ENCODE assay signal across 24 mouse cellular contexts in the genomic region with DNA sequence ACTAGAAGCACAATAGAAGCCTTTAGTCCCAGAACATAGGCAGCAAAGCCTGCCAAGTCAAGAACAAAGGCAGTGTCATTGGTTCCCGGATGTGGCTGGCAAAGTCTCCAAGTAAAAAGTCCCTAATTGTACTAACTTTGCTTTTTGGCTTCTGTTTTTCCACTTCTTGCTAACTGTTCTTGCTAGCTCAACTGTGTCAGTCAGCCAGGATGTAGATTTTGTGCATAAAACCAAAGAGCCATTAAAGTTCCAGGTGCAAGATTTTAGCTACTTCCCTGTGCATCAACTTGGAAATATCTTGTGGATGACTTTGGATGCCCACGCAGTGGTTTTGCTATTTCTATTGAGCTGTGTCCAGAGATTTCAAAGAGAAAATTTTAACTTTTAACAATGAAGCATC.
A peak's percentile ranks its signal among the peaks of the same experiment; 100 is the strongest.
DNase-seq lines count a peak whose midpoint lies in the region; ATAC-seq and TF ChIP-seq lines count a peak whose summit lies in the region.
"Had no signal": no experiment of that assay in that cellular context is flagged by ENCODE, and none has a peak within 500 bp of the region (broad histone marks: within the 10 kb centered on the region; RNA-seq: fewer than 3 reads in every experiment).

No protein-coding gene starts in this region.

- no peak for TF ChIP-seq EP300 in CH12.LX (IDR thresholded peaks at IDR 0.05; ENCODE audit: low read length)

- no peak for TF ChIP-seq RAD21 in CH12.LX (IDR thresholded peaks at IDR 0.05; ENCODE audit: low read depth, low read length)

- dilution Hi-C loops in CH12.LX (cut with MboI; ENCODE audit: extremely low pct_ligation_motif_present, extremely low pct_unique_long_range_greater_than_20kb, low sequenced_read_pairs) = no loop called here

- H3K27me3 ChIP-seq in hindbrain, postnatal 0 days (ENCODE audit: insufficient read depth, low read length) = no peaks in the 10 kb centered on the region
- H3K27me3 ChIP-seq in hindbrain, embryonic 10.5 days (ENCODE audit: insufficient read depth, poor library complexity, severe bottlenecking) = no peaks in the 10 kb centered on the region
- no peaks in the 10 kb centered on the region for H3K27me3 ChIP-seq in midbrain, postnatal 0 days (ENCODE audit: insufficient read depth, low read length)
- no peaks in the 10 kb centered on the region for H3K27me3 ChIP-seq in midbrain, embryonic 10.5 days (ENCODE audit: low read depth, poor library complexity, severe bottlenecking)
- H3K27me3 ChIP-seq in CH12.LX (replicated peaks) = no peaks in the 10 kb centered on the region
- H3K27me3 ChIP-seq: embryonic facial prominence, embryonic 12.5 days; forebrain, embryonic 13.5 days; forebrain, embryonic 15.5 days; Patski had no signal

- TF ChIP-seq POLR2A in CH12.LX (IDR thresholded peaks at IDR 0.05; ENCODE audit: low read depth, low read length) = no peak
- TF ChIP-seq POLR2A in brain, embryonic 14.5 days (IDR thresholded peaks at IDR 0.05; ENCODE audit: borderline replicate concordance, extremely low read depth, insufficient read depth, insufficient read length, poor library complexity, severe bottlenecking) = no peak

- no peaks in the 10 kb centered on the region for H3K9me3 ChIP-seq in hindbrain, postnatal 0 days (ENCODE audit: low read length)
- no peaks in the 10 kb centered on the region for H3K9me3 ChIP-seq in hindbrain, embryonic 10.5 days
- H3K9me3 ChIP-seq in midbrain, postnatal 0 days (ENCODE audit: low read length) = no peaks in the 10 kb centered on the region
- H3K9me3 ChIP-seq in midbrain, embryonic 10.5 days (replicated peaks) = no peaks in the 10 kb centered on the region
- no peaks in the 10 kb centered on the region for H3K9me3 ChIP-seq in CH12.LX (replicated peaks; ENCODE audit: low read length)
- H3K9me3 ChIP-seq: embryonic facial prominence, embryonic 12.5 days; forebrain, embryonic 13.5 days; forebrain, embryonic 15.5 days had no signal

- H3K36me3 ChIP-seq in hindbrain, postnatal 0 days (ENCODE audit: insufficient read depth, low read length) = no peaks in the 10 kb centered on the region
- H3K36me3 ChIP-seq in hindbrain, embryonic 10.5 days = no peaks in the 10 kb centered on the region
- no peaks in the 10 kb centered on the region for H3K36me3 ChIP-seq in midbrain, postnatal 0 days (ENCODE audit: insufficient read depth, low read length)
- no peaks in the 10 kb centered on the region for H3K36me3 ChIP-seq in midbrain, embryonic 10.5 days
- no peaks in the 10 kb centered on the region for H3K36me3 ChIP-seq in CH12.LX (replicated peaks in 1 of 2; ENCODE audit: control insufficient read depth in 1 of 2, insufficient read depth in 1 of 2, low read length in 1 of 2)
- H3K36me3 ChIP-seq: embryonic facial prominence, embryonic 12.5 days; forebrain, embryonic 15.5 days had no signal

- no peak overlapping the region for H3K4me3 ChIP-seq in hindbrain, postnatal 0 days (ENCODE audit: low read length)
- no peak overlapping the region for H3K4me3 ChIP-seq in hindbrain, embryonic 10.5 days
- no peak overlapping the region for H3K4me3 ChIP-seq in midbrain, postnatal 0 days (ENCODE audit: low read depth, low read length)
- H3K4me3 ChIP-seq in midbrain, embryonic 10.5 days = no peak overlapping the region
- no peak overlapping the region for H3K4me3 ChIP-seq in CH12.LX (replicated peaks in 1 of 3; ENCODE audit: low read depth in 2 of 3, low read length in 2 of 3, poor library complexity in 1 of 3)
- H3K4me3 ChIP-seq: embryonic facial prominence, embryonic 12.5 days; forebrain, embryonic 13.5 days; forebrain, embryonic 15.5 days had no signal

- H3K4me2 ChIP-seq in hindbrain, postnatal 0 days (ENCODE audit: low read depth, low read length) = no peak overlapping the region
- no peak overlapping the region for H3K4me2 ChIP-seq in midbrain, postnatal 0 days (ENCODE audit: low read depth, low read length, poor library complexity, severe bottlenecking)
- no peak overlapping the region for H3K4me2 ChIP-seq in CH12.LX (ENCODE audit: insufficient read depth, low read depth, poor library complexity, severe bottlenecking)
- H3K4me2 ChIP-seq: embryonic facial prominence, embryonic 12.5 days; forebrain, embryonic 13.5 days; forebrain, embryonic 15.5 days had no signal

- peak; percentile 28 for DNase-seq in hindbrain, postnatal 0 days (ENCODE audit: low spot score)
- DNase-seq in hindbrain, embryonic 10.5 days (ENCODE audit: low spot score) = no peak
- peak; percentile 17 for DNase-seq in midbrain, postnatal 0 days (ENCODE audit: low spot score)
- no peak for DNase-seq in midbrain, embryonic 10.5 days (ENCODE audit: low spot score)
- DNase-seq in CH12.LX (ENCODE audit: extremely low read depth) = peak; percentile 3
- peak; percentile 22 for DNase-seq in brain, embryonic 14.5 days (ENCODE audit: low read depth)
- DNase-seq in lung, postnatal 4 days = no peak
- DNase-seq: adrenal gland, adult 8-10 months; adrenal gland, postnatal 14 days; adrenal gland, postnatal 36 days; B cell, adult 2 months; cerebellum, adult 11 months; cerebellum, adult 18-20 months; cerebellum, adult 8-10 months; cerebellum, adult 9-11 months; cerebellum, postnatal 14 days; cerebellum, postnatal 36 days; embryo, embryonic 11 days had no signal

- no peak for TF ChIP-seq CTCF in hindbrain, postnatal 0 days (IDR thresholded peaks at IDR 0.05; ENCODE audit: low read depth)
- TF ChIP-seq CTCF in midbrain, postnatal 0 days (IDR thresholded peaks at IDR 0.05) = no peak
- no peak for TF ChIP-seq CTCF in CH12.LX (conservative IDR thresholded peaks at IDR 0.05 in 1 of 2, IDR thresholded peaks at IDR 0.05 in 1 of 2; ENCODE audit: low read depth in 2 of 2, low read length in 2 of 2)
- TF ChIP-seq CTCF in brain, embryonic 14.5 days (IDR thresholded peaks at IDR 0.05; ENCODE audit: borderline replicate concordance, extremely low read depth, insufficient read depth, insufficient read length) = no peak

- H3K27ac ChIP-seq in hindbrain, postnatal 0 days = no peak overlapping the region
- no peak overlapping the region for H3K27ac ChIP-seq in hindbrain, embryonic 10.5 days
- no peak overlapping the region for H3K27ac ChIP-seq in midbrain, postnatal 0 days (ENCODE audit: low read depth, low read length)
- no peak overlapping the region for H3K27ac ChIP-seq in midbrain, embryonic 10.5 days (replicated peaks)
- H3K27ac ChIP-seq in CH12.LX (ENCODE audit: insufficient read depth, low read depth) = no peak overlapping the region
- H3K27ac ChIP-seq: embryonic facial prominence, embryonic 12.5 days; forebrain, embryonic 13.5 days; forebrain, embryonic 15.5 days had no signal

- in situ Hi-C loops in CH12.LX (cut with MboI; ENCODE audit: low pct_ligation_motif_present, low pct_unique_long_range_greater_than_20kb, low sequenced_read_pairs) = no loop called here

- no peak overlapping the region for H3K9ac ChIP-seq in hindbrain, postnatal 0 days (replicated peaks; ENCODE audit: low read length)
- H3K9ac ChIP-seq in midbrain, postnatal 0 days (replicated peaks; ENCODE audit: low read length, poor library complexity, severe bottlenecking) = no peak overlapping the region
- no peak overlapping the region for H3K9ac ChIP-seq in CH12.LX (ENCODE audit: insufficient read depth, low read depth)
- H3K9ac ChIP-seq: embryonic facial prominence, embryonic 12.5 days; forebrain, embryonic 13.5 days; forebrain, embryonic 15.5 days had no signal

- 71% methylated on average over 2 of the region's 2 CpGs for WGBS in hindbrain, postnatal 0 days
- 91% methylated on average over 2 of the region's 2 CpGs for WGBS in hindbrain, embryonic 10.5 days
- 85% methylated on average over 2 of the region's 2 CpGs for WGBS in midbrain, postnatal 0 days
- 87% methylated on average over 2 of the region's 2 CpGs for WGBS in midbrain, embryonic 10.5 days

- no peaks in the 10 kb centered on the region for H3K4me1 ChIP-seq in hindbrain, postnatal 0 days (ENCODE audit: insufficient read depth, low read length)
- H3K4me1 ChIP-seq in hindbrain, embryonic 10.5 days (replicated peaks) = no peaks in the 10 kb centered on the region
- no peaks in the 10 kb centered on the region for H3K4me1 ChIP-seq in midbrain, postnatal 0 days (ENCODE audit: insufficient read depth, low read length)
- no peaks in the 10 kb centered on the region for H3K4me1 ChIP-seq in midbrain, embryonic 10.5 days
- 0 out of 4 replicates have a peak, but pooled peaks cover 0 to 3% of the 10 kb centered on the region in 2 experiments for H3K4me1 ChIP-seq in CH12.LX (ENCODE audit: control insufficient read depth in 1 of 2, insufficient read depth in 2 of 2)
- H3K4me1 ChIP-seq: embryonic facial prominence, embryonic 12.5 days; forebrain, embryonic 13.5 days; forebrain, embryonic 15.5 days had no signal

- H3K79me2 ChIP-seq in CH12.LX (replicated peaks; ENCODE audit: control insufficient read depth, extremely low read depth, insufficient read depth, poor library complexity, severe bottlenecking) = no peaks in the 10 kb centered on the region

- no peak for ATAC-seq in hindbrain, postnatal 0 days
- no peak for ATAC-seq in midbrain, postnatal 0 days (ENCODE audit: low FRiP score)
- ATAC-seq: activated CD4-positive, CD25-positive, alpha-beta regulatory T cell, adult 4 months; CD4-positive, CD25-positive, alpha-beta regulatory T cell, adult 4 months; forebrain, embryonic 13.5 days; forebrain, embryonic 15.5 days; Patski had no signal

TF ChIP-seq in CH12.LX, 34 proteins besides CTCF, POLR2A, EP300 and RAD21:
- no peak for TF ChIP-seq ZKSCAN1 (IDR thresholded peaks at IDR 0.05; ENCODE audit: borderline replicate concordance, low read depth, low read length)
- TF ChIP-seq TCF12 (IDR thresholded peaks at IDR 0.05; ENCODE audit: low read depth, low read length) = no peak
- TF ChIP-seq USF2 (conservative IDR thresholded peaks at IDR 0.05; ENCODE audit: low read depth, low read length) = no peak
- TF ChIP-seq RCOR1 (conservative IDR thresholded peaks at IDR 0.05; ENCODE audit: low read depth, low read length) = no peak
- no peak for TF ChIP-seq MEF2A (IDR thresholded peaks at IDR 0.05; ENCODE audit: borderline replicate concordance, low read depth, low read length)
- no peak for TF ChIP-seq POLR2AphosphoS2 (IDR thresholded peaks at IDR 0.05; ENCODE audit: low read depth, low read length)
- no peak for TF ChIP-seq ZNF384 (IDR thresholded peaks at IDR 0.05; ENCODE audit: low read depth, low read length)
- no peak for TF ChIP-seq TBP (conservative IDR thresholded peaks at IDR 0.05; ENCODE audit: low read depth, low read length)
- TF ChIP-seq MAFK (IDR thresholded peaks at IDR 0.05; ENCODE audit: insufficient replicate concordance, low read length) = no peak
- no peak for TF ChIP-seq ELF1 (IDR thresholded peaks at IDR 0.05; ENCODE audit: low read depth, low read length)
- TF ChIP-seq E2F4 (IDR thresholded peaks at IDR 0.05; ENCODE audit: insufficient replicate concordance, low read depth, low read length) = no peak

Comparison
In these comparisons a context has a peak if more than half of its experiments do, and no peak if none do; other contexts are left out.
1. DNase-seq: peak in hindbrain, postnatal 0 days (single experiment), midbrain, postnatal 0 days (single experiment), CH12.LX (single experiment) and brain, embryonic 14.5 days (single experiment); none in hindbrain, embryonic 10.5 days (single experiment), midbrain, embryonic 10.5 days (single experiment) and lung, postnatal 4 days (0 of 2).